Mouse (Mus musculus) CD4-positive helper T cell, adult 2 months (primary cell): ENCODE data around the gene Spats2l.

Experiments
- DNase-seq: peaks from one replicate; pipeline ENCODE4 v3.0.0-alpha.2; 2012; ENCODE audit warnings: low read depth, missing footprints, low spot score

The Spats2l gene

GRCm38 (mm10) chr1:57774001-57774667 lies at the start of gene Spats2l:
Spats2l (plus strand) TSS chr1:57774162.
- DNase-seq, result no peak

GRCm38 (mm10) chr1:57725268-57725667 lies 48.7 kb upstream of the Spats2l start:
- no peak for DNase-seq

- DNase-seq, result no peak
Observed at GRCm38 (mm10) chr1:57735877-57736276, 38.1 kb upstream of the Spats2l start.

- no peak for DNase-seq
Observed at GRCm38 (mm10) chr1:57741740-57742139, 32.2 kb upstream of the Spats2l start.

GRCm38 (mm10) chr1:57742266-57742665 lies 31.7 kb upstream of the Spats2l start:
- DNase-seq, result no peak

- no peak for DNase-seq
Observed at GRCm38 (mm10) chr1:57751781-57752180, 22.2 kb upstream of the Spats2l start.

- no peak for DNase-seq
Observed at GRCm38 (mm10) chr1:57766396-57766795, 7.6 kb upstream of the Spats2l start.

- no peak for DNase-seq
Observed at GRCm38 (mm10) chr1:57773326-57773725, 636 bp upstream of the Spats2l start.

- DNase-seq, result no peak
Observed at GRCm38 (mm10) chr1:57774668-57775495, 920 bp downstream of the Spats2l start.

- DNase-seq, result no peak
Observed at GRCm38 (mm10) chr1:57775496-57775790, 1.5 kb downstream of the Spats2l start.

GRCm38 (mm10) chr1:57776671-57777281 lies 2.8 kb downstream of the Spats2l start:
- no peak for DNase-seq

- DNase-seq, result no peak
Observed at GRCm38 (mm10) chr1:57784300-57784699, 10.3 kb downstream of the Spats2l start.

GRCm38 (mm10) chr1:57789831-57790230 lies 15.9 kb downstream of the Spats2l start:
- no peak for DNase-seq

GRCm38 (mm10) chr1:57792212-57792611 lies 18.2 kb downstream of the Spats2l start:
- no peak for DNase-seq

GRCm38 (mm10) chr1:57795838-57796237 lies 21.9 kb downstream of the Spats2l start:
- DNase-seq, result no peak

- no peak for DNase-seq
Observed at GRCm38 (mm10) chr1:57799398-57799797, 25.4 kb downstream of the Spats2l start.

- DNase-seq, result no peak
Observed at GRCm38 (mm10) chr1:57800846-57801245, 26.9 kb downstream of the Spats2l start.

GRCm38 (mm10) chr1:57806126-57806525 lies 32.2 kb downstream of the Spats2l start:
- DNase-seq, result no peak

- no peak for DNase-seq
Observed at GRCm38 (mm10) chr1:57807882-57808281, 33.9 kb downstream of the Spats2l start.

GRCm38 (mm10) chr1:57810221-57810620 lies 36.3 kb downstream of the Spats2l start:
- no peak for DNase-seq

GRCm38 (mm10) chr1:57817103-57817502 lies 43.1 kb downstream of the Spats2l start:
- DNase-seq, result no peak

- DNase-seq, result no peak
Observed at GRCm38 (mm10) chr1:57820428-57820997, 46.6 kb downstream of the Spats2l start.
